Mouse (Mus musculus) erythroblast, adult 5-6 weeks (primary cell): ENCODE results near the gene Tiam1. TPM values are rescaled to one million over a fixed set of nuclear protein-coding genes. Genes with fewer than 3 reads are reported as not detected.

Experiments
- ATAC-seq: replicated peaks from 2 replicates; pipeline ENCODE4 v1.8.0; 2016; ENCODE audit warnings: moderate number of reproducible peaks, mild to moderate bottlenecking, moderate TSS enrichment, inconsistent platforms; ENCODE audit not compliant: poor library complexity, low FRiP score, severe bottlenecking
- total RNA-seq, 2 experiments: library from RNA; stranded (forward) in 1 of 2; stranded (reverse) in 1 of 2; fragments of 150-400 nt in 1 of 2; fragments of 200-764, 138-1000 nt in 1 of 2; gene quantifications; 2 replicates each; pipeline versions ENCODE4 v1.2.3 to v1.2.4; 2015 to 2017; ENCODE audit warnings: low replicate concordance in 2 of 2

Gene Tiam1
- total RNA-seq, 2 experiments from 2014 or later: 15.7 to 29.0 TPM

DNA sequence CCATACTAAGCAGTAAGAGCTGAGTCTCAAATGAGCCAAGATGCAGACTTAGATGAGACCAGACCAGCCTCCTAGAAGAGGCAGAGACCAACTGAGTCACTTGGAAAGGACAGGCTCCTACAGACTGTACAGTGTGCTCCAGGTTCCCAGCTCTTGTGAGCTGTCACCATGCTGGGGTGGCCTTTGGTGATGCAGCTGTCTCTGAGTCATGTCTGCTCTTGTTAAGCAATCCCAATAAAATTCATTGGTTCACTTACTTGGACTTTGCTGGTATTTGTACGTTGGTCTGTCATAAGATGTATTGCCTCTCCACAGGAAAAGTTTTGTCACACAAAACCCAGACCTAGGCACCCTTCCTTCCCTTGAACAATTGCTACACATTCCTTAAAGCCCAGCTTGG lies 1.7 kb upstream of the Tiam1 start:
- no peak for ATAC-seq

DNA sequence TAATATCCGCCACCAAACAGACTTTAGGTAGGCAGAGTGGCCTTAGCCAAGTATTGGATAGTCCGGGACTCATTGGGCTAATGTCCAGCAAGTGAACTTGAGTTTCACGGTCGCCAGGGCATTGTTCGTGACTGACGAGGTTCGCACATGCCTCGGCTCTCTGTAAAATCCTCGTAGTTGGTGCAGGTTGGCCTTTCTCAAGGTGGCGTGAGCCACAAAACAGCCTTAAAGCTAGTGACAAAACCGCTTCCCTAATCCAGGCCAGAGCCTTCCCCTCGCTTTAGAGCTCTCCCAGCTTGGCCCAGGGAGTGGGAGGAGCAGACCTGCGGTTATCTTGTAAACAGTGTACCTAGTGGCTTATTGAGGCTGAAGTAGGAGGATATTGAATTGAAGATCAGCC lies 972 bp upstream of the Tiam1 start:
- ATAC-seq: 0 out of 2 replicates have a peak, but pooled peaks have one; percentile 5

DNA sequence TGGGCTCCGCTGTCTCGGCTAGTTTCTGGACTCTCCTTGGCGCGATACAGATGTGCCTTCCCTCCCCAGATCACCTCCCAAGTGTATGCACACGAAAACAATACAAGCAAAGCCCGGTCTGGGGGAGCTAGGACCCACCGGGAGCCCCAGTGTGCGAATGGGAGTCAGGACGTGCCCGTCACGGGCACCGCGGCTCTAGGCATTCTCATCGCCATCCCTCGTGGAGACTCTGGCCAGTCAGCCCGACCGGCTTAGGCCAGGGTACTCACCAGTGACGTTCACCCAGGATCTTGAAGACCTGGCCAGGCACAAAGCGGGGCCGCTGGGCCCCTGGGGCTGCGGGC lies 181 bp downstream of the Tiam1 start:
- peak; percentile 23; the same call in 1 of the 2 replicates for ATAC-seq

DNA sequence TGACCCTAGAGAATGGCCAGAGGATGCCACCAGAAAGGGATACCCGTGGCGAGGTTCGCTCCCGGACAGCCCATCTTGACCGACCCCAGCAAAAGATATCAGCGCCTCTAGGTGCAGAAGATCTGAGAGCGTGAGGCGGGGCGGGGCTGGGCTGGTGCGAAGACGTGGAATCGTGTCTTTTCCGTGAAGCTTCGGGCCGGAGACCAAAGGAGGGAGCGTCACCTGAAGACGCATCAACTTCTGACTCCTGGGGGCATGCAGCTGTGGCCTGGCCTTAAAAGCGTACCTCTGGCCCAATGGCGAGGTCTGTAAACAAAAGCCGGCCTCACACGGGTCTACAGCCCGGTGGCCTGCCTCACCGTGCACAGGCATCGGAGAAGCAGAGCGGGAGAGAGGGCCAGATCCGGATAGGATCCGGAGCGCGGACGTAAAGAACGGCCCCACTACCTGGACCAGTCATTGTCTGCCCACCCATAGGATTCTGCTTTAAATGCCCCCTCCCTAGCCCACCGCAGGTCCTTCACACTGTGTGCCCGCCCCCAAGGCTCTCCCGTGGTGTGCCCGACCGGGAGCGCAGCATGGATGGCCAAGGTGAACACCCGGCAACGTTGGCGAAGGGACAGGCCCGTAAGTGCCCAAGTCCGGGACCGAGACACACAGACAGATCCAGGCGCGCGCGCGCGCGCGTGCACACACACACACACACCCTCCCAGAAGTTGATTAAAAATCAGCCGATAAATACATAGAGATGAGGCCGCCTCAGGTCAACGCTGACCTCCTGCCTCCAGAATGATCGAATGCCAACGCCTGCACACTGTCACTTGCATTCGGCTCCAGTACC lies 774 bp downstream of the Tiam1 start:
- ATAC-seq: no peak

DNA sequence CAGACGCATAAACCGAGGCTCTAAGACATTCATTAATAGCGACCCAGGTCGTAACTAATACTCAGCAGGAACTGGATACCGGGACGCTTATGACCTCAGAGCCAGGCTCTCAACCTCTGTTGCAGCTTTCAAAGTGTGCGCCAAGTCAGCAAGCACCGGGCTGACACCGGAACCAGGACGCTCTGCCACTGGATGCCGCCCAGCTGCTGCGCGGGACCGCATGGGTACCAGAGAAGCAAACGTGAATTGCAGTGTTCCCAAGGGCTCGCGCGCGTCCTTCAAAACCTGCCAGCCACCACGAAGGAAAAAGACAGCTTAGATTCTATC lies 1.4 kb downstream of the Tiam1 start:
- ATAC-seq: no peak

DNA sequence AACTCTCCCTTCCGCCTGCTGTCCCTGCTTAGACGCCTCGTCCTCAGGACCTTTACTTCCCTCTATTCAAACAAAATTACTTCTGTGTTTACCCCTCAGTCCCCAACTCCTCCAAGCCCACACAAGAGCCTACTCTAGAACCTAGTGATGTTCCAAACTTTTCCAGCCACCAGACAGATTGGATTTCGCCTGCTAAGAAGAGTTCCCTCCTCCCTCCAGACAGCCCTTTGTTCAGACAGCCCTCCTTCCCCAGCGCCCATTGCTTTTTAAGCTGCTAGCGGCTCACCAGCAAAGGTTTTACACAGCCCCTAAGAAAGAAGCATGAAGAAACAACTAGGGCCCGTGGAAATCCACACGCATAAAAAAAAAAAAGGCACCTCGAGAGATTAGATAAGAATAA lies 2.0 kb downstream of the Tiam1 start:
- no peak for ATAC-seq

DNA sequence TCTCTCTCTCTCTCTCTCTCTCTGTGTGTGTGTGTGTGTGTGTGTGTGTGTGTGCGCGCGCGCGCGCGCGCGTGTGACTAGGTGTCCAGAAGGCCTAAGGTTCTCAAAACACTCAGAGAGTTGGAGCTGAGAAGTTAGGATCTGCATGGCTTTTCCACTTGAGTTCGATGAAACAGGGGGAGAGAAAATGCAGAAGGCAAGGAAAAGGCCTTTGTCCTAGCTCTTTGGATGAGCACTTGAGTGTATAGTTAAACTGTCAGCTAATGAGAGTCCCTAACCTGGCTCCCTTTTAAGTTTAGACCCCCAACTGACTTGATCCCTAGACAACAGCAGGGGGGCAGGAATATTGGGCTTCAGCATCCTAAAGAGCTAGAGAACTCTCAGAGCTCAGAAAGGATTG lies 3.0 kb downstream of the Tiam1 start:
- no peak for ATAC-seq

DNA sequence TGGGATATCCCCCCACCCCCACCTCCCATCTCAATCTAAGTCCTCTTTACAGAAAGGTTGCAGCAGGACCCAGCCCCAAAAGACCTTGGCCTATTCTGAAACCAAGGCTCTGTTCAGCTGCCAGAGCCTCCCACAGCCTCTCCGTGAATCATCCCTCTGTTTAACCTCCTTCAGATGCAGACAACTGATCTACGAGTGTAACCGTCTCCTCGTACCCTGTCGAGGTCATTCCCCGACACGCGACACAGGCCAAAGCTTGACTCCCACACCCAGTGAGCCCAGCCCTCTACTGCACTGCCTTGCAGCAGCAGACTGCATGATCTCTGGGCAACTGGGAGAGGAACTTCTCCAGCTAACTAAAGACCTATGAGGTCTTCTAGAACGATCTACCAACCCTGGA lies 3.9 kb downstream of the Tiam1 start:
- ATAC-seq: no peak

DNA sequence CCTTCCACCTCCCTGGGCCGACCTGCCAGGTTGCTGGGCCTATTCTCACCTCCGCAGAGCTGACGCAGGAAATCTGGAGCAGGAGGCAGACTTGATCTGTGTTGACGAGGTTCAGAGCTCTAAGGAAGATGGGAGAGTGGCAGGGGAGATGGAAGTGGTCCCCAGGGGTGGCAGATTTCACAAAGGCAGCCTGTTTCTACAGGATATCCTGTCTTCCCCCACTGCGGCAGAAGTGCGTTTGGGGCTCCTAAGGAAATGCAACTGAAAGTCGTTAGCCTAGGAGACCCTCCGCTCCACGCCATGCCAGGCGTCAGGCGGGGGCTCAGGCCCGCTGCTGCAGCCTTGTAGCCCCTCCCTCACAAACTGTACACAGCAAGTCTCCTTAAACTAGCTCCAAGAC lies 5.4 kb downstream of the Tiam1 start:
- ATAC-seq: no peak

DNA sequence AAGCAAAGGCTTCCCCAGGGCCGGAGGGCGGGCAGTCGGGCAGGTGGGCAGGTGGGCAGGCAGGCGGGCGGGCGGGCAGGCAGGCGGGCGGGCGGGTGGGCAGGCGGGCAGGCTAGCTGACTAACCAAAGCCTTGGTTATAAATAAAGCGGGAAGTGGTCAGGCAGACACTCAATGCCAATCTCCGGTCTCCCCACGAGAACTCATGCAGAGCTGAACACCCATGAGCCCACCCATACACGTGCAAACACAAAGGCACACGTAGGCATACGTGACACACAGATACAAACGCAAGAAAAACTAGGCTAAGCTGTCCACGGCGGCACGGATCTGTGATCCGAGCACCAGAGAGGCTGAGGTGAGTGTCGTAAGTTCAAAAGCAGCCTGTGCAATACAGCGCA lies 6.4 kb downstream of the Tiam1 start:
- no peak for ATAC-seq

DNA sequence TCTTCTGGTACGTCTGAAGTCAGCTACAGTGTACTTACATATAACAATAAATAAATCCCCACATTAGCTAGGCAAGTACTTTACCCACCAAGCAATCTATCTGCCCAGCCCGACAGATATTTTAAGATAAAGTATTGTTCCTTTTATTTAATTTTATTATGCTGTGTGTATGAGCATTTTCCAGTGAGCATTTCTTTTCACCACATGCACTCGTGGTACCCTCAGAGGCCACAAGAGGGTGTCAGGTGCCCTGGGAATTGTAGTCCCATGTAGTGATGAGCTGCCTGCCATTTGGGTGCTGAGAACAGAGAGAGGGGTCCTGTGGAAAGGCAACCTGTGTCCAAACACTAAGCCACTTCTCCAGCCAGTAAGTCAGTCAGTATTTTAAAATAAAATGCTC lies 8.0 kb downstream of the Tiam1 start:
- ATAC-seq: no peak

DNA sequence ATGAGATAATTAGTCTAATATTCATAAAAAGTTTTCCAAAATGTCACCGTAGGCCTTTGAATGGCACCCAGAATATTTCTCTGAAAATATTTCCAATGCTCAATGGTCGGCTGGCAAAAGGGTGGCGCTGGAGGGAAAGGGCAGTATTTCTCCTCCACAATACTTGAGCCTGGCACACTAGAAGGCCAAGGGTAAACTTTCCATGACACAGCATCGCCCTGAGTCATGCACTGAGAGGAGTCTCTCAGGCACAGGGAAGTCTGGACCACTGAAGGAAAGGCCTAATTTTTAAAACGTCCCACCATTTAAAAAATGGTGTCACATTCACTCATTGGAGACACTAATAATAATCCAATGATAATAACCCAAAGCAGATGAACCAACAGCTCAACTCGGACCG lies 9.2 kb downstream of the Tiam1 start:
- no peak for ATAC-seq

DNA sequence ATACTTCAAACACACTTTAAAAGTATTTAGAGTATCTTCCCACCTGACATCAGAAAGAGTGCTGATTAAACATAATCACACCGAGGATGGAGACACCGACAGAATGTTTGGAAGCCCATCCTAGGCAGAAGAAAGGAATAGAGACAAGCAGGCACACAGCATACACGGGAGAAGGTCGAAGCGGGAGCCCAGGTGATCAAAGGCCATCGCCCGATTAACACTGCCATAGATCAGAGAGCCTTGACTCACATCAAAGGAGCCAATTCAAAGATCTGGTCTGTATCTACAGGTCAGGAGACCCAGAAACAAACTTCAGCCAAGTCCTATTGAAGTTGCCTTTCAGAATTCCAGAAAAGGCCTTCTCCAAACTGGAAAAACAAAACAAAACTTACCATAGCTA lies 10.8 kb downstream of the Tiam1 start:
- no peak for ATAC-seq

DNA sequence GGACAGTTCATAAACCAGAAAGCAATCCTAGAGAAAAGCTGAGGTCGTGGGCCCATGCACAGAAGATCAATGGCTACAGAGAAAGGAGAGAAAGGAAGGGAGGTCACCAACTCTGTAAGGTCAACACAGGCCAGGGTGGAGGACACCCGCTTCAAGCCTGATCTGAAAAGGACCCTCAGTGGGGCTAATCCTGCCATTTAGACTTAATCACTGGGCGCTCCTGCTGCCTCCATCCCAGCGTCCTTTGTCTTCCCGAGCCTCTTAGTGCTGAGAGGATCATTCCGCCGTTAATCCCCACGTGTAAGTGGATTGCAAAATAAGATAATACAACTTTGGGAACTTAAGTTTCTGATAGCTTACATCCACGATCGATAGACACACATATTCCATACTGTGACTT lies 11.2 kb downstream of the Tiam1 start:
- ATAC-seq: no peak

DNA sequence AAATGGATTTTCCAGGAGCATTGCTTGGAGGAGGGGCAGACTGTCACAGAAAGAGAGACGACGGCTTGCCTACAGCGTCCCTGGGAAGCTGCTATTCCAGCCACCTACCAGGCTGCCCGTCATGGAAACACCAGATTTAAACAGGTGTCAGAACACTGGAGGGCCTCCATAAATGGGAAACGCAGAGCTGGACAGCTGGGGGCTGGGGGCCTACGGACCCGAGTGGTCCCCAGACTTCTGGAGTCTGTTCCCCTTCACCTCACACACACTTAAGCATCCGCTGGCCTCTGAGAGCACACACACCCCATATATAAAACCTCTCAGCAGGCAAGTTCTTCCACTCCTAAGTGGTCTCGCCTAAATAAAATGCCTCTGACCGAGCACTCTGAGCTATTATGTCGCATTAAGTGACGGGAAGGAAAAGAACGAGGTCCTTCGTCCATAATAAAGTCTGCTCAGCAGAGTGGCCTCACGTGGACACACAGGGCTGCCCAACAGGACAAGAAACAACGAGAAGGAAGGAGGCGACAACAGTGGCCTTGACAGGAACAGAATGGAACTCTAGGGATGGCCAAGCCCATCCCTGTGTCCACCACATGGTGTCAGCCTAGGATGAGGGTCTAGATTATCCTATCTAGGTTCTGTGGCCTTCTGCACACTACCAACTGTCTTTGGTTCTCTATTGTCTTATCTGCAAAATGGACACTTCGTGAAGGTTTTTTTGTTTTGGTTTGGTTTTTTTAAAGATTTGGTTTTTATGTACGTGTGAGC lies 14.6 kb downstream of the Tiam1 start:
- ATAC-seq: no peak

DNA sequence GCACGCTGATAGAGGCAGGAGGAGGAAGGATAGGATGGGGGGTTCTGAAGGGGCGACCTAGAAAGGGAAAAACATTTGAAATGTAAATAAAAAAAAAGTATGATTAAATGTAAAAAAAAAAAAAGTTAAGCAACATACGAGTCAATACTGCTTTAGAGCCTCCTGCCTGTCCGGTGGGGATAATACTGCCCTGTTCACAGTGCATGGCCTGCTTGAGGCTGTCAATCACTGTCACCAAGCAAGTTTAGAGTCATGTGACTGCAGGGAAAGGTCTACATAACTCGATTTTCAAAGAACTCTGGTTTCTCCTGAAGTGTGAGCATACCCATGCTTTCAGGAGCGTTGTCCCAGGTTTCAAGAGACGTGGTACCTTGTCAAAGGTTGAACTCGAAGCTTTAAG lies 15.2 kb downstream of the Tiam1 start:
- ATAC-seq: no peak

DNA sequence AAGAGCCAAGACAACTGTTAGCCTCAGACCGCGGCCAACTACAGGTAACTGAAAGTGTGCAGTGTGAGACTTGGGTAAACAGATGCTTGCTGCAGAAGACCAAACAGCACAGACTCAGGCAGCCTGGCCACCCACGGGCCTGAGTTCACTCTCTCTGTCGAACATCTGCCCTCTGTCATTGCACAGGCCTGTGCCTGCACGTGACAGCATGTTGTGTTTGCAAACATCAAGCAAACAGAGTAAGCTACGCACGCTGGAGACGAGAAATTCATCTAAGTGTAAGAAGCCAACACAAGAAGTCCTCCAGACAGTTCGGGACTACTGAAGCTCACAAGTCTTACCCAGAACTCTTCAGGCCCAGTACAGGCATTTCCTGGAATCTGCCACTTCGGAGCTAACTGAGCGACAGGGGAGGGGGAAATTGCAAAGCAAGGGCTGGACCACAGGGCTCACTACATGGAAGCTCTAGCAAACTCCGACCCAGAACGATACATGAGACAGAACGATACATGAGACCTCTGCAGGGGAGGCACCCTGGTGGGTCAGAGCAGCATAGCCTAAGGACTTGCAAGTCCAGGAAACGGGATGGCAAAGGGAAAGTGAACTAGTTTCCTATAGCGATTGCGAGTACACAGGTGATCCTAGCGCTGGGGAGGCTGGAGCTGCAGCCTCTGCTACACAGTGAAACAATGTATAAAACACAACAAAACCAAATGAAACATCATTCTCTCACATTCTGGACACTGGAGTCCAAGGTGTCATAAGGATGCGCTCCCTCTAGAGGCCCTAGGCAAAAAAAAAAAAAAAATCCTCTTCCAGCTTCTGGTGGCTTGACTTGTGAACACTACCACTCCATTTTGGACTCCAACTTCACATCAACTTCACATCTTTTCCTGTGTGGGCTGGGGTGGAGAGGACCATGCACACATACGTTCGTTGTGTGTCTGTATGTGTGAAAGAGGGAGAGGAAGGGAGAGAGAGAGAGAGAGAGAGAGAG lies 18.0 kb downstream of the Tiam1 start:
- ATAC-seq: no peak

DNA sequence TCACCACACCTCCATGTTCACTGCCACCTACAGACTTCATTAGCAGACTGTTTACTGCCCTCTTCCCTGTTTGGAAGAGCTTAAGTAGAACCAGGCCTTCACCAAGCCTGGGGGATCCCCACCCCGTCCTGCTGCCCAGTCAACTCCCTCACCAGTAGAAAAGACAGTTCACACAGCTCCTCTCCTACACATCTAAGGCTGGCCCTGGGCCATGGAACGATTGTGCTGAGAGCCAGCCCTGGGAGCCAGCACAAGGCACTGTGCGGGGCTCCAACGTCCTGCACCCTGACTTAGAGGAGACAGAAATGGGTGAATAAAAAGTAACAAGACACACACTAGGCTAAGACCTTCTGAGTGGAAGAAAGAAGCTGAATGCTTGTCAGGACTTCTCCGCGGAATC lies 20.5 kb downstream of the Tiam1 start:
- ATAC-seq: no peak

DNA sequence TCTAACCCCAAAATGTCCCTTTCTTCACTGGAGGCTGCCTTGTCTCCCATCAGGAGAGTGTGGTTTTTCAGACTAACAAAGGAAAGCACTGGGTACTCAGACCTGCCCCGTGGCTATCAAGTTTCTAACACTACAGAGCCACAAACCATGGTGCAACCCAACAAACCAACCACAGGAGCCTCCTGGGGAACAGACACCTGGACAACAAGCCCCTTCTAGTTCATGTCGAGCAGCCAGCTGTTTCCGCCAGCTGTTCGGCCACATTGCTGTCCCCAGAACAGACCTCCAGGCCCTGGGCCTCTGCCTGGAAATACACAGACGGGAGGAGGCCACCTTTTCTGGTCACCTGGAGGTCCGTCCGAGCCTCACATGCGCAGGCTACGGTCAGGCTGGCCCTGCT lies 21.1 kb downstream of the Tiam1 start:
- no peak for ATAC-seq

DNA sequence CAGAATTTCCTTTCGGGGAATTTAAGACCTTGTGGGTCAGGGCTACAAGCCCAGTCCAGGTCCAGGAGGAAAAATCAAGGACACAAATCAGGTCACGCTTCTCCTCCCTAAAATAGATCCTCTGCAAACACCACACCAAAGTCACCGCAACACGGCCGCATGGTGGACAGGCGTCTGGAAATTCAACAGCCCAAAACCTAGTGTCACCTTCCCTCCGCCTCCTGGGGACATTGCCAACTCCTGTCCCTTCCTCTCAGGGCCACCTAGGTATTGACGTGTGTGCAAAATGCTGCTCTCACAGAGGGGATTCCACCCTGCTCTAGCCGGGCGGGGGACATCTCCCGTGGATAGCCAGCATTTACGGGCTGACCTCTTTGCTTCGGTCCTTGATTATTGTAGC lies 21.8 kb downstream of the Tiam1 start:
- ATAC-seq: no peak
